Mouse (Mus musculus) liver, embryonic 14.5 days (tissue): ENCODE measurements around the gene Riok1.

Source experiments
- CTCF ChIP-seq: IDR thresholded peaks from 2 replicates; pipeline ENCODE4 v1.5.1; 2016; ENCODE audit warnings: antibody characterized with exemption, low read depth, control low read depth
- EP300 ChIP-seq: IDR thresholded peaks from 2 replicates; pipeline ENCODE4 v1.6.1; 2016; ENCODE audit warnings: antibody characterized with exemption, low read depth

GRCm38 (mm10) chr13:38037811-38038210, 1.0 kb downstream of the Riok1 start:
- TF ChIP-seq CTCF (no peak), EP300 (no peak)
